Mouse (Mus musculus) lung, adult 2 months (tissue): ENCODE measurements at regions not wholly inside any gene's neighbourhood (a gene's known extent, or its start where the extent isn't known, plus 50 kb on each side); places are given as distances from the start of the nearest gene placed in this dataset.

Experiments
- CTCF ChIP-seq: fragments of 200-500 bp; IDR thresholded peaks from 2 replicates; pipeline ENCODE4 v1.5.1; 2011; ENCODE audit warnings: mild to moderate bottlenecking, low read length, control low read depth; ENCODE audit not compliant: insufficient read depth
- POLR2A ChIP-seq: fragments of 200-500 bp; IDR thresholded peaks from 2 replicates; pipeline ENCODE4 v1.6.1; 2011; ENCODE audit warnings: low read depth, mild to moderate bottlenecking, control low read depth, low read length, borderline replicate concordance; ENCODE audit errors: extremely low read depth

- TF ChIP-seq CTCF (no peak), POLR2A (no peak)
Observed at GRCm38 (mm10) chr3:100759091-100759941, 65.9 kb upstream of the Vtcn1 start.
